ENCODE assay signal across 28 mouse cellular contexts in genomic region chr11:101972651-101973050, GRCm38 (mm10). TPM values are rescaled to one million over a fixed set of nuclear protein-coding genes. Genes with fewer than 3 reads are reported as not detected.
DNase-seq lines count a peak whose midpoint lies in the region; ATAC-seq and TF ChIP-seq lines count a peak whose summit lies in the region.
"Had no signal": no experiment of that assay in that cellular context is flagged by ENCODE, and none has a peak within 500 bp of the region (broad histone marks: within the 10 kb centered on the region; RNA-seq: fewer than 3 reads in every experiment).

No protein-coding gene starts in this region.

- H3K79me2 ChIP-seq in liver, adult 2 months (ENCODE audit: control insufficient read depth, insufficient read depth, low read length): no peaks in the 10 kb centered on the region

- 16% methylated on average over 5 of the region's 5 CpGs for WGBS in liver, adult 2 months
- WGBS in liver, embryonic 11.5 days: 90% methylated on average over 5 of the region's 5 CpGs
- WGBS in limb, embryonic 10.5 days: 95% methylated on average over 5 of the region's 5 CpGs
- 92% methylated on average over 5 of the region's 5 CpGs for WGBS in heart, embryonic 11.5 days (ENCODE audit: insufficient replicate concordance)

- no peak for ATAC-seq in liver, embryonic 11.5 days (replicated peaks; ENCODE audit: low FRiP score)
- ATAC-seq in heart, embryonic 11.5 days (replicated peaks; ENCODE audit: insufficient number of reproducible peaks, low FRiP score, low TSS enrichment): no peak
- ATAC-seq: forebrain, embryonic 13.5 days; forebrain, postnatal 0 days; hindbrain, postnatal 0 days; Patski had no signal

- H3K27ac ChIP-seq in liver, adult 2 months (replicated peaks; ENCODE audit: insufficient read depth, low read depth, low read length): peak overlapping the region; percentile 80
- H3K27ac ChIP-seq in liver, embryonic 11.5 days (ENCODE audit: low read depth, low read length): no peak overlapping the region; the same call in 1 of the 2 replicates
- H3K27ac ChIP-seq in limb, embryonic 10.5 days: peak overlapping the region; percentile 30; the same call in 1 of the 2 replicates
- H3K27ac ChIP-seq in heart, embryonic 11.5 days (ENCODE audit: low read depth, low read length): no peak overlapping the region
- H3K27ac ChIP-seq: embryonic facial prominence, embryonic 10.5 days; forebrain, embryonic 13.5 days; heart, embryonic 10.5 days; heart, embryonic 15.5 days; hindbrain, embryonic 13.5 days; hindbrain, postnatal 0 days had no signal

- H3K4me2 ChIP-seq in liver, embryonic 11.5 days: no peak overlapping the region
- H3K4me2 ChIP-seq in heart, embryonic 11.5 days: no peak overlapping the region
- H3K4me2 ChIP-seq: forebrain, embryonic 13.5 days; heart, embryonic 15.5 days; hindbrain, embryonic 13.5 days had no signal

- no peak overlapping the region for H3K4me3 ChIP-seq in liver, adult 2 months (ENCODE audit: insufficient read depth, low read depth, low read length)
- H3K4me3 ChIP-seq in liver, embryonic 11.5 days (ENCODE audit: low read depth, low read length): no peak overlapping the region
- H3K4me3 ChIP-seq in limb, embryonic 10.5 days: no peak overlapping the region
- H3K4me3 ChIP-seq in heart, embryonic 11.5 days (ENCODE audit: low read depth, low read length): no peak overlapping the region
- H3K4me3 ChIP-seq: embryonic facial prominence, embryonic 10.5 days; forebrain, embryonic 13.5 days; heart, embryonic 10.5 days; heart, embryonic 15.5 days; hindbrain, embryonic 13.5 days had no signal

- no peak for TF ChIP-seq POLR2A in liver, adult 2 months (IDR thresholded peaks at IDR 0.05; ENCODE audit: extremely low read depth, insufficient read depth, low read length)

- peaks cover 10% of the 10 kb centered on the region; the same call in 1 of the 2 replicates for H3K4me1 ChIP-seq in liver, adult 2 months (ENCODE audit: control insufficient read depth, insufficient read depth, low read length)
- H3K4me1 ChIP-seq in liver, embryonic 11.5 days (replicated peaks; ENCODE audit: control insufficient read depth, insufficient read depth, low read length): no peaks in the 10 kb centered on the region
- peaks cover 35% of the 10 kb centered on the region for H3K4me1 ChIP-seq in limb, embryonic 10.5 days
- peaks cover 6% of the 10 kb centered on the region for H3K4me1 ChIP-seq in heart, embryonic 11.5 days (ENCODE audit: control insufficient read depth, insufficient read depth, low read length)
- H3K4me1 ChIP-seq: forebrain, embryonic 13.5 days had no signal

- H3K9ac ChIP-seq in liver, adult 2 months (ENCODE audit: low read depth, low read length): no peak overlapping the region
- no peak overlapping the region for H3K9ac ChIP-seq in liver, embryonic 11.5 days (ENCODE audit: low read depth, low read length)
- no peak overlapping the region for H3K9ac ChIP-seq in heart, embryonic 11.5 days (ENCODE audit: low read depth, low read length)
- H3K9ac ChIP-seq: forebrain, embryonic 13.5 days; forebrain, postnatal 0 days; heart, embryonic 15.5 days; hindbrain, embryonic 13.5 days had no signal

- H3K27me3 ChIP-seq in liver, adult 2 months (ENCODE audit: control insufficient read depth, insufficient read depth, low read length): no peaks in the 10 kb centered on the region
- peaks cover 10% of the 10 kb centered on the region for H3K27me3 ChIP-seq in liver, embryonic 11.5 days (replicated peaks; ENCODE audit: control insufficient read depth, insufficient read depth, low read length)
- peaks cover 10% of the 10 kb centered on the region for H3K27me3 ChIP-seq in limb, embryonic 10.5 days (ENCODE audit: low read depth, poor library complexity, severe bottlenecking)
- peaks cover under 1% of the 10 kb centered on the region; the same call in 1 of the 2 replicates for H3K27me3 ChIP-seq in heart, embryonic 11.5 days (ENCODE audit: control insufficient read depth, insufficient read depth, low read length)
- H3K27me3 ChIP-seq: heart, embryonic 15.5 days; Patski had no signal

- H3K9me3 ChIP-seq in liver, embryonic 11.5 days (ENCODE audit: control insufficient read depth, low read length): no peaks in the 10 kb centered on the region
- no peaks in the 10 kb centered on the region for H3K9me3 ChIP-seq in limb, embryonic 10.5 days (replicated peaks)
- H3K9me3 ChIP-seq in heart, embryonic 11.5 days (replicated peaks; ENCODE audit: control insufficient read depth, low read length): no peaks in the 10 kb centered on the region
- H3K9me3 ChIP-seq: embryonic facial prominence, embryonic 10.5 days; forebrain, embryonic 13.5 days; heart, embryonic 10.5 days; heart, embryonic 15.5 days; hindbrain, embryonic 13.5 days had no signal

- peaks cover 8% of the 10 kb centered on the region; the same call in 1 of the 2 replicates for H3K36me3 ChIP-seq in liver, adult 2 months (ENCODE audit: control insufficient read depth, insufficient read depth, low read length)
- 0 out of 2 replicates have a peak, but pooled peaks cover 6% of the 10 kb centered on the region for H3K36me3 ChIP-seq in liver, embryonic 11.5 days (ENCODE audit: control insufficient read depth, insufficient read depth, low read length)
- H3K36me3 ChIP-seq in limb, embryonic 10.5 days: no peaks in the 10 kb centered on the region
- peaks cover 2% of the 10 kb centered on the region; the same call in 1 of the 2 replicates for H3K36me3 ChIP-seq in heart, embryonic 11.5 days (ENCODE audit: control insufficient read depth, insufficient read depth, low read length)
- H3K36me3 ChIP-seq: hindbrain, embryonic 13.5 days had no signal

- peak; percentile 96 for DNase-seq in liver, adult 2 months (ENCODE audit: extremely low read depth, low read depth, low spot score)
- no peak for DNase-seq in liver, embryonic 11.5 days (ENCODE audit: low spot score)
- peak; percentile 56 for DNase-seq in lung, postnatal 36 days
- DNase-seq in lung, adult 18-20 months: no peak
- DNase-seq in limb, embryonic 10.5 days (ENCODE audit: low spot score): no peak
- DNase-seq in right cerebral cortex, postnatal 4 days: no peak
- DNase-seq in kidney, postnatal 14 days: no peak
- DNase-seq: adrenal gland, adult 8-10 months; cerebellum, adult 2 months; cerebellum, postnatal 10 days; forebrain, postnatal 0 days; gastrocnemius, postnatal 25 days; heart, postnatal 14 days had no signal

- TF ChIP-seq CTCF in liver, adult 2 months (IDR thresholded peaks at IDR 0.05; ENCODE audit: low read depth, low read length): no peak

RNA-seq across cellular contexts. Expression of gene Sost, which starts 5.8 kb away (rescaled TPM):
- total RNA-seq in liver, adult 2 months (2014; rRNA removed): not detected in 2 replicates
- 0.04 and 0.10 TPM in 2 replicates for polyA plus RNA-seq in liver, adult 2 months (2012; rRNA removed)
- not detected in 2 replicates for polyA plus RNA-seq in liver, embryonic 11.5 days (2014; fragmentation: Nextera tagmentation; extraction: Ambion mirVana)
- 1.6 and 1.9 TPM in 2 replicates for polyA plus RNA-seq in limb, embryonic 10.5 days (2016; fragmentation: Nextera tagmentation; extraction: Ambion mirVana)
- polyA plus RNA-seq in heart, embryonic 11.5 days (2014; fragmentation: Nextera tagmentation; extraction: Ambion mirVana): 0.10 and 0.43 TPM in 2 replicates
- total RNA-seq: adrenal gland, adult 8-10 months; forebrain, postnatal 0 days; gastrocnemius, adult 18-20 months; gastrocnemius, postnatal 25 days; hematopoietic stem cell, adult 5-6 weeks; hindbrain, postnatal 0 days; MEL had no signal
- polyA plus RNA-seq: embryonic facial prominence, embryonic 14.5 days; forebrain, embryonic 13.5 days; forebrain, postnatal 0 days; Patski had no signal

RNA-seq across cellular contexts. Expression of gene Cfap97d1, which starts 11.4 kb away (rescaled TPM):
- total RNA-seq in liver, adult 2 months (2014; rRNA removed): not detected in 2 replicates
- not detected in 2 replicates for polyA plus RNA-seq in liver, adult 2 months (2012; rRNA removed)
- not detected in 2 replicates for polyA plus RNA-seq in liver, embryonic 11.5 days (2014; fragmentation: Nextera tagmentation; extraction: Ambion mirVana)
- polyA plus RNA-seq in limb, embryonic 10.5 days (2016; fragmentation: Nextera tagmentation; extraction: Ambion mirVana): not detected in 2 replicates
- not detected in 2 replicates for polyA plus RNA-seq in heart, embryonic 11.5 days (2014; fragmentation: Nextera tagmentation; extraction: Ambion mirVana)
- total RNA-seq: adrenal gland, adult 8-10 months; adrenal gland, postnatal 4 days; forebrain, postnatal 0 days; gastrocnemius, adult 18-20 months; gastrocnemius, postnatal 25 days; heart, adult 18-20 months; heart, postnatal 14 days; hematopoietic stem cell, adult 5-6 weeks; hindbrain, postnatal 0 days; MEL had no signal
- polyA plus RNA-seq: C2C12; cerebellum, adult 2 months; embryonic facial prominence, embryonic 10.5 days; embryonic facial prominence, embryonic 14.5 days; forebrain, embryonic 13.5 days; forebrain, postnatal 0 days; heart, embryonic 10.5 days; heart, embryonic 15.5 days; hindbrain, embryonic 13.5 days; hindbrain, postnatal 0 days; Patski had no signal

RNA-seq across cellular contexts. Expression of gene Dusp3, which starts 14.2 kb away (rescaled TPM):
- 15.8 and 21.7 TPM in 2 replicates for total RNA-seq in liver, adult 2 months (2014; rRNA removed)
- polyA plus RNA-seq in liver, adult 2 months (2012; rRNA removed): 38.7 and 40.0 TPM in 2 replicates
- polyA plus RNA-seq in liver, embryonic 11.5 days (2014; fragmentation: Nextera tagmentation; extraction: Ambion mirVana): 20.5 and 21.2 TPM in 2 replicates
- 9.2 TPM in 2 replicates for polyA plus RNA-seq in limb, embryonic 10.5 days (2016; fragmentation: Nextera tagmentation; extraction: Ambion mirVana)
- polyA plus RNA-seq in heart, embryonic 11.5 days (2014; fragmentation: Nextera tagmentation; extraction: Ambion mirVana): 49.2 and 49.4 TPM in 2 replicates

RNA-seq across cellular contexts. Expression of gene Mpp3, which starts 55.6 kb away (rescaled TPM):
- 0.07 and 0.28 TPM in 2 replicates for total RNA-seq in liver, adult 2 months (2014; rRNA removed)
- polyA plus RNA-seq in liver, adult 2 months (2012; rRNA removed): 0.06 and 0.19 TPM in 2 replicates
- 2.6 and 3.2 TPM in 2 replicates for polyA plus RNA-seq in liver, embryonic 11.5 days (2014; fragmentation: Nextera tagmentation; extraction: Ambion mirVana)
- 17.7 and 18.4 TPM in 2 replicates for polyA plus RNA-seq in limb, embryonic 10.5 days (2016; fragmentation: Nextera tagmentation; extraction: Ambion mirVana)
- 2.7 and 3.4 TPM in 2 replicates for polyA plus RNA-seq in heart, embryonic 11.5 days (2014; fragmentation: Nextera tagmentation; extraction: Ambion mirVana)

Comparison
In these comparisons a context has a peak if more than half of its experiments do, and no peak if none do; other contexts are left out.
1. DNase-seq: peak in liver, adult 2 months (single experiment) and lung, postnatal 36 days (single experiment); none in liver, embryonic 11.5 days (single experiment), lung, adult 18-20 months (0 of 2), limb, embryonic 10.5 days (single experiment), right cerebral cortex, postnatal 4 days (single experiment) and kidney, postnatal 14 days (single experiment).
2. H3K27ac ChIP-seq: peak in liver, adult 2 months (single experiment) and limb, embryonic 10.5 days (single experiment); none in liver, embryonic 11.5 days (single experiment) and heart, embryonic 11.5 days (single experiment).